Mouse (Mus musculus) heart, postnatal 0 days (tissue): Measurements from ENCODE around the gene Muc1.

Experiments
- CTCF ChIP-seq: IDR thresholded peaks from 2 replicates; pipeline ENCODE4 v1.5.1; 2016; ENCODE audit warnings: antibody characterized with exemption, control low read depth, low read depth
- EP300 ChIP-seq: IDR thresholded peaks from 2 replicates; pipeline ENCODE4 v1.6.1; 2016; ENCODE audit warnings: antibody characterized with exemption, low read depth

DNA sequence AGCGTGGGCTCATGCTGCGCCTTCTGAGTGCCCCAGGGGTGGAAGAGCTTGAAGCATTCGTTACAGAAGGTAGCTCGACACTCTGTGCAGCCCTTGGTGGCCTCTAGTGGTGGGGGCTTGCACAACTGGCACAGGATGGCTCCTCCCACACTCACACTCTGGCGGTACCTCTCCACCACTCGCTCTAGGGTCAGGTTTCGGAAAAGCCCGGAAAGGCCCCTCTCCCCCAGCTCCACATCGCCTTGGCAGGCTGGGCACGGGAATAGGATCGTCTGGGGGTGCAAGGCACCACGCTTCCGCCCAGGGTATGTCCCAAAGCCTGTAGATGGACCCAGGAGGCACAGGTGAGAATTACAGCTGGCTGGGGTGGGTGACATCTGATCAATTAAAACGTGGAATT is 14.8 kb downstream of the Muc1 start:
- TF ChIP-seq CTCF (peak; percentile 52), EP300 (no peak)
